Mouse (Mus musculus) forebrain, embryonic 15.5 days (tissue): Measurements from ENCODE around the gene Ears2. TPM values are rescaled to one million over a fixed set of nuclear protein-coding genes. Genes with fewer than 3 reads are reported as not detected.

Source experiments
- polyA plus RNA-seq: library from polyadenylated mRNA; unstranded; fragments of >200 nt; fragmentation: Nextera tagmentation; extraction: Ambion mirVana; gene quantifications from 2 replicates; pipeline ENCODE4 v1.2.1, GENCODE M21; 2015

The Ears2 gene
- polyA plus RNA-seq, 1 experiment from 2014 or later, result 11.6 TPM

Other genes with a start within 250 kb of the Ears2 start
- 0.06 and 0.08 TPM in 2 replicates for gene Scnn1b, start 202.2 kb downstream of the Ears2 start, polyA plus RNA-seq
- 21.4 and 22.1 TPM in 2 replicates for gene Cog7, start 85.6 kb downstream of the Ears2 start, polyA plus RNA-seq
- gene Gga2, start 46.0 kb downstream of the Ears2 start, polyA plus RNA-seq, result 66.7 and 69.4 TPM in 2 replicates
- 61.3 and 65.2 TPM in 2 replicates for gene Ubfd1, start 88 bp downstream of the Ears2 start, polyA plus RNA-seq
- 525 and 527 TPM in 2 replicates for gene Ndufab1, start 34.6 kb upstream of the Ears2 start, polyA plus RNA-seq
- 8.0 and 8.7 TPM in 2 replicates for gene Palb2, start 65.7 kb upstream of the Ears2 start, polyA plus RNA-seq
- 155 and 160 TPM in 2 replicates for gene Dctn5, start 65.8 kb upstream of the Ears2 start, polyA plus RNA-seq
- 50.9 and 62.2 TPM in 2 replicates for gene Plk1, start 92.2 kb upstream of the Ears2 start, polyA plus RNA-seq
- 0.47 and 0.97 TPM in 2 replicates for gene Ern2, start 118.9 kb upstream of the Ears2 start, polyA plus RNA-seq
- gene Chp2, start 152.2 kb upstream of the Ears2 start, polyA plus RNA-seq, result 0.31 and 0.83 TPM in 2 replicates
- 42.9 and 48.6 TPM in 2 replicates for gene Prkcb, start 221.5 kb upstream of the Ears2 start, polyA plus RNA-seq